Mouse (Mus musculus): ENCODE measurements at regions not wholly inside any gene's neighbourhood (a gene's known extent, or its start where the extent isn't known, plus 50 kb on each side); places are given as distances from the start of the nearest gene placed in this dataset.

DNA sequence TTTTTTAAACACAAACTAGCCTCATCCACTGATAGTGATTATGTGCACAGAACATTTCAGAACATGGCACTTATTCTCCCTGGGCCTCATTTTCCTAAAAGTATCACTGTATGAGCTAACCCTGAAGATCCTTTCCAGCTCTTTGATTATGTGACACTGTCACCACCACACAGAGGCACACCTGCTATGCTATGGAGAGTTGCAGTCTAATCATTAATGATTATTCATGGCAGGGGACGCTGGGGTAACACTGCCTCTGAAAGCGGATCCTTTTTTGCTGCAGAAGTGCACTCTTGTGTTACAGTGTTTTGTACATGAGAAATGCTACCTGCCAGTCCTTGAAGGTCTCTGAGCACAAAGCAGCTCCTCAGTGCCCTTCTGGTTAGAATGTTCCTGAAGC is 615.3 kb upstream of the Fbxo33 start:
- no peak for DNase-seq (ENCODE audit: low spot score in 2 of 2)

DNA sequence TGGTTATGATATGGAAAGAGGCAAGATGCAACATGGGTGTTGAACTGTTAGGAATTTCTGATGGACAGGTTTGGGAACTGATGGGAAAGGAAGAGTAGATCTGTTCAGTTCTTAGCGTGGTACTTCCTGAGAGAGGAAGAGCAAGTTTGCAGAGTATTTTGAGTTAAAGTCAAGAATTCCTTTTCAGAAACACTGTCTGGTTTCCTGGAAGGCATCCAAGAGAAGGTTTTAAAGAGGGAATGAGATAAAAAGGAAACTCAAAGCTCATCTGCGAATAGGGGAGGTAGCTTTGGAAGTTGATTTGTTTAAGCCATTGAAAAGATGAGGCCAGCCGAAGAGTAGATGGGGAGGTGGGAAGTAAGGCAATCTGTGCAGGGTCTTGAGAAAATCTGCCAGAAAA is 603.4 kb upstream of the Fbxo33 start:
- no peak for DNase-seq (ENCODE audit: low spot score in 2 of 2)

DNA sequence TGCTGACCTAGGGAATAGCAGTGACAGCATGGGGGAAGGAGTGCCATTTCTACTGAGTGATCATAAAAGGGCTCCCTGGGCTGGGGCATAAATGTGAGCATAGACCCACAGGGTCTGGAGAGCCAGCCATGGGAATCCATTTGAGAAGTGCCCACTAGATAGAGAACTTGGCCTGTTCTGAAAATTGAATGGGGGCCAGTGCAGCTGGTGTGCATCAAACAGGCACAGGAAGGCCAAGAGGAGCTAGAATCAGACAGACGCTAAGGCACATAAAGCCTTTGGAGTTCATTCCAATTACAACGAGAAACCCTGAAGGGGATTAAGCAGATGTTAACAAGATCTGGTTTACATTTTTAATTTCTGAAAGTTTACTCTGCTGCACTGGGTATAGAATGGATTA is 602.9 kb upstream of the Fbxo33 start:
- DNase-seq (ENCODE audit: low spot score in 2 of 2) = no peak

DNA sequence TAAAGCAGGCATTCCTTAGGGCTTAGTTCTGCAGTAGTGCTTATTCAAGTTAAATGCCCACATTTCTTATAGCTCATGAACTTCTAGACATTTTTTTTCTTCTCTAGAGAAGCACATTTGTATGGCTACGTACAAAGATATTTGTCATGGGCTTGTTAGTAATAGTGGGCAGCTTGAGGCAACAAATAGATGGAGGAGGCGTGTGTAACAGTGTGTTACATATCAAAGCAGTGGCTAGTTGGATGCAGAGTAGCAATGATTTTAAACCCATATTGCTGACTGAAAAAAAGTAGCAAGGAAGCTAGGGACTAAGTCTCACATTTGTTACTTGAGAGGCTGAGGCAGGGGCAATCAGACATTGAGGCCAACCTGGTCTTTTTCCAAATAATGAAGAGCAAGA is 602.2 kb upstream of the Fbxo33 start:
- DNase-seq (ENCODE audit: low spot score in 2 of 2) = no peak

DNA sequence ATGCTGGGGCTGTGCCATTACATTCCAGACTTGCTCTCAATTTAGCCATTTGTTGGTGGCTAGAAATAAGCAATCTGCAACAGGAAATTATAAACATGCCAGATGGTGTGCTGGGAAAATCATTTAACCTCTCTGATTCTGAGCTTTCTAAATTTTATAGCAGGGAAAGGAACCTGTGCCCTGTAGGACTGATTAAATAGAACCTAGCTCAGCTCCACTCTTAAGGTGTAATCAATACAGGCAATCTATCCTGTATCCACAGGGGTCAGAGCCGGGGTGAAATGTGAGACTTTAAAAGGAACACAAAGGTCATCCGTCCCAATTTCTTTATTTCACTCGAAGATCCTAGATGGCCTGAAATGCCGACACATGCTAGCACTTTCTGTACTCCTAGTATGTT is 596.4 kb upstream of the Fbxo33 start:
- no peak for DNase-seq (ENCODE audit: low spot score in 2 of 2)

DNA sequence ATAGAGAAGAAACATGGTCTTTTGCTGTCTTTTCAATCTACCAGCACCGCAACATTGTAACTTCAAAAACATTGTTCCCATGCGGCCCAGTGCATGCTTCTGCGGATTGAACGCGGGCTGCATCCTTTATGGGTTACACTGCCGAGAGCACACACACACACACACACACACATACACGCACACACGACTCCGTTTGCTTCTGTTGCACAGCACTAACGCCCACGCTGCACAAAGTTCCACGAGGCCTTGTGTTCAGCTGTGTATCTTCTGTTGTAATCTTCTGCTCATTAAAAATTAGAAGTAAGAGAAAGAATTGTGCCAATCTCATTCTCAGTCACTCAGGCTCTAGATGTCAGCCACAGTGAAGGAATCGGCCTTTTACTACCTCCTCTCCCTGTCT is 594.8 kb upstream of the Fbxo33 start:
- DNase-seq (ENCODE audit: low spot score in 2 of 2) = no peak

DNA sequence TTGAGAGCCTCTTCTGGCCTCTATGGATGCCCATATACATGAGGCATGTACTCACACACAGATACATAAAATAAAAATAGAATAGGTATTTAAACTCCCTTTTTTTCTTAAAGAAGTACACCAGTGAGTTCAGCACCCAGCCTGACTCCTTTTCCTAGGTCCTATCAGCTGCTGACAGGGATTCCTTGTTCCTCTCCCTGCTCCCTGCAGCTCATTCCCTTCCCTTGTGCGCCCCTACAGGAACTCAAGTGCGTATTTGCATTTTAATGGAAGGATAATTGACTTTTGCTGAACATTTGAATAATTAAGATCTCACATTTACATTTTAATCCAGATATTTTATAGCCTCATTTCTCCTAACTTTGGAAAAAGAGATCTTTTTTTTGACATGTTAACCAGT is 589.7 kb upstream of the Fbxo33 start:
- no peak for DNase-seq (ENCODE audit: low spot score in 2 of 2)

DNA sequence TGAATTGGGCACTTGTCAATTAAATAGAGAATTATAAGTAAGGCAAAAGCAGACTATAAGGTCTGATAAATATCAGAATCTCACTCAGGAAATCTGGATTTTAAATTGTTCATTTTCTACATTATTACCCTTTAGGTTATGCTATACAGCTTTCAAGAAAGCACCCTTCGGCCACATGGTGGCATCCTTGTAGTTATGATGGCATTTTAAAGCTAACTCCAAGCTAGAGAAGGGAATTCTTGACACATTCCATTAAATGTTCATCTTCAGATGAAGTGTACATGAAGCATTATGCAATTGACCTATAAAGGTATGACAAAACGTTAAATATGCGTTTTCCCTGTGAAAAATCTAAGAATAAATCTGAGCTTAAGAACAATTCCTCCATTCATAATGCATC is 578.5 kb upstream of the Fbxo33 start:
- DNase-seq (ENCODE audit: low spot score in 2 of 2) = no peak

DNA sequence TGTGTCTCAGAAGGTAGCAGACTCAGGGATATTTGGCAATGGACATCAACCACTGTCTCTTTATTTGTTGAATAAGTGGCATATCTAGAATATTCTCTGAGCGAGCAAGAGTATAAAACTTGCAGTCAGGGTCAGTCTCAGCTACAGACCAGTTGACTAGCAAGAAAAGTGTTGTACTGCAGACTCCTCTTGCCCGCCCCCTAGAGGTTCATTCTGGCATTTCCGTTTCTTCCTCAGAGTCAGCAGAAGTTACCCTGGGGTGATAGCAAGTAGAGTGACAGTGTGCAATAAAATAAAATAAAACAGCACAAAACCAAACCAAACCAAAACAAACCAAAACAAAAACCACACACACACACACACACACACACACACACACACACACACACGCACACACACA is 571.9 kb upstream of the Fbxo33 start:
- no peak for DNase-seq (ENCODE audit: low spot score in 2 of 2)

DNA sequence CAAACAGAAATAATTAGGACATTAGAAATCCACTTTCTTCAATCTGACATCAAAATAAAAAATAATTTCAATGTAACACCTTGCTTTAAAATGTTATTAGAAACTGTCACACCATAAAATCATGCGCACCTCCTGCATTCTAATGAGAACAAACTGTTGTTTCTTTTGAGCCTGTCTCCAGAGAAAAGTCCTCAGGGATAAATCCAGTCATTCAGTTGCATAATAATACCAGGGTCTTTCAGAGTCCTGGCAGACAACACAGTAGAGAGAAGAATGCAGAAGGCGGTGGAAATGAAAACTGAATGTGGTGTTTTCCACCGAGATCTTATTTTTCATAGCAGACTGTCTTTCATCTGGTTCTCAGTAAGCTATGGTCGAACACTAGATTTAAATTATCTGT is 567.3 kb upstream of the Fbxo33 start:
- DNase-seq (ENCODE audit: low spot score in 2 of 2) = no peak

DNA sequence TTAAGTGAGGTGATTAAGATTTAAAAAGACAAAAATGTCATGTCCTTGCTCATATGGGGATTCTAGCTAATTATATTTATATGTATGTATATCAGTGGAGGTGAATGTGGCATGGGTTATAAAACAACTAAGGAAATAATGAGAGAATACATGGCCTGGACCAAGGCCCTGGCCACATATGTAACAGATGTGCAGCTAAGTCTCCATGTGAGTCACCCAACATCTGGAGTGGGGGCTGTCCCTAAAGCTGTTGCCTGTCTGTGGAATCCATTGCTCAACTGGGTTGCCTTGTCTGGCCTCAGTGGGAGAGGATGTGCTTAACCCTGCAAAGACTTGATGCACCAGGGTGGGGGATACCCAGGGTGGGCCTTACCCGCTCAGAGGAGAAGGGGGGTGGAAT is 551.5 kb upstream of the Fbxo33 start:
- DNase-seq (ENCODE audit: low spot score in 2 of 2) = no peak

DNA sequence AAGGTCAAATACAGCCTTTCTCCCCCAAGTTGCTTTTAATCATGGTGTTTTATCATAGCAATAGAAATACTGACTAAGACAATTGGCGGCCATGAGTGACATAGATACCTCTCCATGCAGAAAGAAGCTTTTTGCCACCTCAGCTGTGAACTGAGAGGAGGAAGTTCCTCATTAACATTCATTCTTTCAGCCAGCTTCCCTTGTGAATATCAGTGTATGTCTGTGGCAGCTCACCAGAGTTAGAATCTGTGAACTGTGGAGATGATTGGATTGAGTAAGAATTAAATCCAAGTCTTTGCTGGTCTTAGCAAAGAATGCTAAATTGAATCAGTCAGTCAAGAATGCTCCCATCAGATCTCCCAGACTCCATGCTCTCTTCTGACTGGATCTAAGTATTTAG is 542.7 kb upstream of the Fbxo33 start:
- DNase-seq (ENCODE audit: low spot score in 2 of 2) = no peak

DNA sequence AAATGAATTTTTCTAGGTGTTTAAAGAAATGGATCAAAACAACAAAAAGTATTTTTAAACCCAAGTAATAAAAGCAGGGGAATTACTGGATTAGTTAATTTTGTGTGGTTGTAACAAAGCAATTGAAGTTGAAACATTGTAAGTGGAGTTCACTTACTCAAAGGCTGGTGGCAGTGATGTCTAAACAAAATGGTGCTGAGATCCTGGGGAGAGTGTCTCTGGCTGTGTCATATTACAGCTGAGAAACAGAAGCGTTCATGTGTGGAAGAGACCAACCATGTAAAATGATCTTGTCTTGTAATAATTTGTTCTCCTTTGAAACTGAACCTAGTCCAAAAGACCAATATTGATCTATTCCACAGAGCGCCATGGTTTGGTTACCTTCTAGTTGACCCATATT is 525.2 kb upstream of the Fbxo33 start:
- no peak for DNase-seq (ENCODE audit: low spot score in 2 of 2)

DNA sequence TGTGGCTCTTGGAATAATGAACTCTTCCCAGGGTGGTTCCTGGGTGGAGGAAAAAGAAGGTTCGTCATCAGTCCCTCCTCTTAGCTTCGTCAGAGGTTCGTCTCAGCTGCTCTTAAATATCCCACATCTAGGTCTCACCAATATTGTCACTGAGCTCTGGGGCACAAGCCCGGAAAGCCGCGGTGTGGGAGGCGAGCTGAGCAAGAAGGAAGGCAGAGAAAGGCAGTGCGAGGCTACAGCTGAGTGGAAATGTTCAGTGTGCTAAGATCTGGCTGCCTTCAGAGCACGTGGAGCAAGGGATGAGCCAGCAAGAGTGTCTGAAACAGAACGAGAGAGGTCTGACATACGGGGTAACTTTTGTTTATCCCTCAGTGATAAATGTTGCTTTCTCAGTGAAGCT is 523.7 kb upstream of the Fbxo33 start:
- no peak for DNase-seq (ENCODE audit: low spot score in 2 of 2)

DNA sequence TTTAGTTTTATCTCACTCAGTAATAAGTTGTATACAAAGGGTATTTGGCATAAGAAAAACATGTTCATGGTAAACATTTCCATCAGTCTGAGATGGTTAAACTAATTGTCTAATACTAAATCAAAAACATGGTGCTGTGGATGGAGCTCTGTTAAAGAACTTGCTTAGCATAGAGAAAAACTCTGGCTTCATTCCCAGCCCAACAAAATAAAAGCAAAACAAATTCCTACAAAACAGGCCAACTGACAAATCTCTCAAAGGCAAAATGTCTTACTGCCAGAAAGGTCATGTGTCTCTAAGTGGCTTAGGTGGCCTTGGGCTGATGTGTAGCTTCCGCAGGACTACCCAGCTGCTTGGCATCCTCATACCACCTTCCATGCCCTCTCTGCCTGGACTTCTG is 505.4 kb upstream of the Fbxo33 start:
- no peak for DNase-seq (ENCODE audit: low spot score in 2 of 2)

DNA sequence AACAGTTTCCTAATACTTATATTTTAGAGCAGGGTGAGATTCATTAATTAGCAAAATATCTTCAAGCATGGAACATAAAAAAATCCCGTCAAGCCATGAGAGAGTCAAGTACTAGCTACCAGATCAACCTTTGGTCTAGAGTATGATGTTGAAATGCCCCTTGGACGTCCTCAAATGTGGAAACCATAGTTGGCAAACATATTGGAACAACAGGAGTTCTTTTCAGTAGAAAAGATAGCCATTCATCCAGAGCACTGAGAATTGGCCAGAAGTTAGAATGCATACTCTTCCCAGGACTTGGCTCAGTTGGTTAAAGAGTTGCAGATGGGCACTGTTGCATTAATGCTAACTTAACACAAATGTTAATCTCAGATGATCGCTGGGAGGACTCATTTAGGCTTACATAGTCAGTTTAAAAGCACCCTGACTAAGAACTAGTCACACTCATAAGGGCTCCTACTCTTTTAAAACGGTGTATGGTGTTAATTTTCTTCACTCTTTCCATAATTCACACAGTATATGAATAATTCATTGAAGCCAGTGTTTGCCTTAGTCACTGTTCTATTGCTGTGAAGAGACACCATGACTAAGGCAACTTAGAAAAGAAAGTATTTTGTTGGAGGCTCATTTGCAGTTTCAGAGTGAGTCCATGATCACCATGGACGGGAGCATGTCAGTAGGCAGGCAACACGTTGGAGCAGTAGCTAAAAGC is 503.1 kb upstream of the Fbxo33 start:
- no peak for DNase-seq (ENCODE audit: low spot score in 2 of 2)

DNA sequence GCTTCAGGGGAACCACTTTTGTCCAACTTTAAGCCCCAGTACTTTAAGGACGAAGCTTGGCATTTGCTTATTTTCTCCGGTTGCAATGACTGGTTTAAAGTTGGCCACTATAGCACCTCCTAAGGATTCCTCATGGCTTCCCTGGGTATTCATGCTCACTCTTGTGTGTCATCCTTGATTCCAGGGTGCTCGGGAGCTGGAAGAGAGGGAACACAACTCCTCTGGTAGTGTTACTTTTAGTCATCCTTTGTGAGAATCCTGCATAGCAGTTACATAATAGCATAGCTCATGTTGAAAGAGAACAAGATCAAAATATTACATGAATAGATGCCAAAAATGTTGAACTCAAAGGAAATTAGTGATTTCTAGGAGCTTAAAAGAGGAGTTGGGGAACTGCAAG is 493.7 kb upstream of the Fbxo33 start:
- no peak for DNase-seq (ENCODE audit: low spot score in 2 of 2)

DNA sequence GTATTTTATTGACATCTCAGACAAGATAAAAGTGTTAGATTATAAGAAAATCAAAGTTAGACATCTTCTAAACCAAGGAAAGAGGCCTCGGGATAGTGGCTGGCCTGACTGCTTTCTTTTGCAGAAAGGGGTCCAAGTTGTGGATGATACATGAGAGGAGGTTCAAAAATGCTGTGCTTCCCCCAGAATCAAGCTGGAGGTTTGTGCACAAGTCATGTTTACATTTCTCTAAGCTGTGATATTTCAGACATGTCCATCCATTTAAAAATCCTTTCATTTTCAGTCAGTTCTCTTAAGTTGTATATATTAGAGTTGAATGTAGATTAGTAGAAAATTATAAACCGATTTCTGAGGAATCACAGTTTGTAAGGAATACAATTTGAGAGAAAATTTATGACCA is 463.7 kb upstream of the Fbxo33 start:
- DNase-seq (ENCODE audit: low spot score in 2 of 2) = no peak

DNA sequence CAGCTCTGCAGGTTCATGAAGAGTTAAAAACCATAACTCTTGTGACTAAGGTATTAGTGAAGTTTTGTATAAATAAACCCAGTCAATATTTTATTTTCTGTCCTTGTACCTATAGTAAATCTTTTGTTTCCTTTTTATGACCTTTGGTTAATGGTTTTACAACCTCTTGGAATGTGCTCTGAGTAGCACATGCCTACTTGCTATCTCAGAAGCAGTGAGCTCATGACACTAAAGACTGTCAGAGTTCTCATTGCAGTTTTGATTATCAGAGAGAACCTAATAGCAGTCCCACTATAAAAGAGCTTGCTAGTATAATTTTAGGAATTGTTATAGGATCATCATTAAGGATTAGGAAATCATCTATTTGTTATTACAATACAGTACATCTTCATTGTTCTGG is 443.6 kb upstream of the Fbxo33 start:
- DNase-seq (ENCODE audit: low spot score in 2 of 2) = no peak

DNA sequence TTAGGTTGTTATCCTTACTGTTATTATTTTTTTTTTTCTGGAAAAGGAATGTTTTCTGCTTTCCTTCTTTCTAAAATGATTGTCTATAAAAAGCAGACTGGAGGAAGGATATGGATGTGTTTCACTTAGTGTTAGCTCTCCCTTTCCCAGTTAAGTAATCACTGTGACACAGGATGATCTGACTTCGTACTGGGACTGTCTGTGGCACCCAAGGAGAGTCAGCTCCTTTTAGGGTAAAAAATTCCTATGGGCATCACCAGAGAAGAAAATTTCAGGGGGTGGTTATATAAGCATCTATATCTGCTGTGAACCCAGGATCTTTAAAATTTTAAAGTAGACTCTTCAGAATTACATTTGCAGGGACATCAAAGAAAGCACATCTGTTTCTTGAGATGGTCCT is 411.2 kb upstream of the Fbxo33 start:
- no peak for DNase-seq (ENCODE audit: low spot score in 2 of 2)

DNA sequence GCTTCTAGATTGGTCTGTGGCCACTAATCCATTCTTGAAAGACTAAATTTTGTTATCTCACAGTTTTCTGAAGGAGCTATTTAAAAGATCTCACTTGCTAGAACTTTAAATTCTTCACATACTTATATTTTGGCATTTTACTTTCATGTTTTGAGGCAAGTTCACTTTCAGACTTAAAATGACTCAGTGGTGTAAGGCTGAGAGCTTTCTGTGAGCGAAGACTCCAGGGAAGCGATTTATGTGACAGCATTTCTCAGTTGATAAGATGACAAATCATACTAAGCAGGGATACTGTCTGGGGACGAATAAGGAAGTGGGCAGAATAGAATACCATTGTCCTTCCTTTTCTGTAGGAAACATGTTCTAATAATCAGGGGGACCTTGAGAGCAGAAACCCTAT is 403.6 kb upstream of the Fbxo33 start:
- no peak for DNase-seq (ENCODE audit: low spot score in 2 of 2)

DNA sequence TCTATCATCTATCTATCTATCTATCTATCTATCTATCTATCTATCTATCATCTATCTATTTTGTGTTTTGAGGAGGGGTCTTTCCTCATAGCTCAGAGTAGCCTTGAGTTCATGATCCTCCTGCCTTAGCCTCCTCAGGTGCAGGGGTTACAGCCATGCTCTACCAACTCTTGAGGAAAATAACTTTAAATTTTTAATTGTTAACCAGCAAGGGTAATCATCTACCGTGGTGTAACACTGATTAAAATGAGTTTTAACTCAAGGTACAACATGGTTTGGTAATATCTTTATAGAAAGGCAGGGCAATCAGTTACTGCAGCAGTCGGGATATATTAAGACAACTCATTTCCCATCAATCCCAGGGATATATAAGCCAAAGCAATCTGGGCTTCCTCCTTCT is 401.6 kb upstream of the Fbxo33 start:
- DNase-seq (ENCODE audit: low spot score in 2 of 2) = no peak

DNA sequence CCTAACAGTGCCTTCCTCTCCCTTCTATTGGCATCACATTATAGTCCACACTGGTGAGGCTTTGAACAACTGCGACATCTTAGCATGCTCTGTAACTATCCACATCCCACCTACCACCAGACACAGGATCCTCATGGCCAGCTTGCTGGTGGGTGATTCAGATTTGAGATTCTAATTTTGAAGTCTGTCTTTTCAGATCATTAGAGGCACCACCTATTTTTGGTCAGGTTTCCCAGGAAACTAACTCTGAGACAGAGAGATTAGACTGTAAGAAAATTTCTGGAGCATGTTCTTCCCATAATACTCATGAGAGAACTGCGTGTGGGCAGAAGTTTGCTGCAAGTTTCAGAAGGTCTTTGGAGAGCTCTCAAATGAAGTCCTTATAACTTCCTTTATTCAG is 400.8 kb upstream of the Fbxo33 start:
- DNase-seq (ENCODE audit: low spot score in 2 of 2) = no peak

DNA sequence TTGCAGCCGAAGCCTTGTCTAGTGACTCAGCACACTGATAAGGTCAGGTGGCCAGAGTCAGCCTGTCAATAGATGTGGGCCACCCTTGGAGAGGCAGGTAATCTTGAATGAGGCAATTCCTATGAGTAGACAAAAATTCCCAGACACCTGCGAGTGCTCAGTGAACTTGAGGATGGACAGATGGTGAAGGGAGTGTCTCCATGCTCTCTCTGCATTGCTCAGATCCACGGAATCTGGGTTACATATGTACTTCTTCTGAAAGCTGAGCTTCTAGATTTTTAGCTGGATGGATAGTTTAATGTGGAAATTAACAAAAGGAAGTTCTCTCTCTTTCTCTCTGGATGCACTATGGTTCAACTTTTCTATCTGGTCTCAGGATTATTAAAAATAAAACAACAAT is 396.6 kb upstream of the Fbxo33 start:
- no peak for DNase-seq (ENCODE audit: low spot score in 2 of 2)

DNA sequence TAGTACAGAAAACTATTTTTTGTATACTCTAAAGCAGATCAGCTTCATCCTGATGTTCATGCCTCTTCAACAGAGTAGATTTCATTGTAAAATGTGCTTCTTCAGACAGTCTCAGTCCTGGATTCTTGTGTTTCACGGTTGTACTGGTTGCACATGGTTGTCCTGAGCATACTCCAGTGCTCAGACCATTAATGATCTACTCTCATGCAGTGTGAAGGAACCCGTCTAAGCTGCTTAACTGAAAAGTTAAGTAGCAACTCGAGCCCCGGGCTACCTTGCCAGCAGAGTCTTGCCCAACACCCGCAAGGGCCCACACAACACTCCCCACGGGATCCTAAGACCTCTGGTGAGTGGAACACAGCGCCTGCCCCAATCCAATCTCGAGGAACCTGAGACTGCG is 380.3 kb upstream of the Fbxo33 start:
- no peak for DNase-seq (ENCODE audit: low spot score in 2 of 2)

Data from spleen, postnatal 10 days (tissue).